Mouse (Mus musculus): ENCODE data around the gene Eif4e3. TPM values are rescaled to one million over a fixed set of nuclear protein-coding genes. Genes with fewer than 3 reads are reported as not detected.

Eif4e3 gene
- total and polyA plus RNA-seq, 3 experiments = 9.8 to 16.3 (median 11.8) TPM

GRCm38 (mm10) chr6:99669481-99670325 lies 3.1 kb upstream of the Eif4e3 start:
- in situ Hi-C loops (cut with MboI; ENCODE audit: low pct_ligation_motif_present, low pct_unique_long_range_greater_than_20kb, low sequenced_read_pairs) = loop anchor here (25.0 kb wide), 1 partner anchor 118 kb away; no protein-coding TSS in a partner anchor
- dilution Hi-C loops (cut with MboI; ENCODE audit: extremely low pct_ligation_motif_present, extremely low pct_unique_long_range_greater_than_20kb, low sequenced_read_pairs) = no loop called here

GRCm38 (mm10) chr6:99667290-99667689 lies 719 bp upstream of the Eif4e3 start:
- H3K79me2 ChIP-seq (replicated peaks; ENCODE audit: control insufficient read depth, extremely low read depth, insufficient read depth, poor library complexity, severe bottlenecking) = peaks cover 10% of the 10 kb centered on the region; the same call in 1 of the 2 replicates
- H3K27ac ChIP-seq (ENCODE audit: insufficient read depth, low read depth) = no peak overlapping the region
- peaks cover 0 to 4% of the 10 kb centered on the region in 2 experiments for H3K36me3 ChIP-seq (replicated peaks in 1 of 2; ENCODE audit: control insufficient read depth in 1 of 2, insufficient read depth in 1 of 2, low read length in 1 of 2)
- H3K9me3 ChIP-seq (replicated peaks; ENCODE audit: low read length) = no peaks in the 10 kb centered on the region
- peak overlapping the region; percentile 48; the same call in 1 of the 2 replicates for H3K4me2 ChIP-seq (ENCODE audit: insufficient read depth, low read depth, poor library complexity, severe bottlenecking)
- TF ChIP-seq CTCF (conservative IDR thresholded peaks at IDR 0.05 in 1 of 2, IDR thresholded peaks at IDR 0.05 in 1 of 2; ENCODE audit: low read depth in 2 of 2, low read length in 2 of 2) (no peak), EP300 (IDR thresholded peaks at IDR 0.05; ENCODE audit: low read length) (no peak), ZMIZ1 (IDR thresholded peaks at IDR 0.05; ENCODE audit: low read depth, low read length) (no peak), ELF1 (IDR thresholded peaks at IDR 0.05; ENCODE audit: low read depth, low read length) (0 out of 2 replicates have a peak, but pooled peaks have one; percentile 21)
- H3K9ac ChIP-seq (ENCODE audit: insufficient read depth, low read depth) = no peak overlapping the region; the same call in 1 of the 2 replicates
- no peak for DNase-seq (ENCODE audit: extremely low read depth)
- peaks cover 5% of the 10 kb centered on the region for H3K27me3 ChIP-seq (replicated peaks)
- in situ Hi-C loops (cut with MboI; ENCODE audit: low pct_ligation_motif_present, low pct_unique_long_range_greater_than_20kb, low sequenced_read_pairs) = loop anchor here (25.0 kb wide), 1 partner anchor 120 kb away; no protein-coding TSS in a partner anchor
- H3K4me3 ChIP-seq (replicated peaks in 1 of 3; ENCODE audit: low read depth in 2 of 3, low read length in 2 of 3, poor library complexity in 1 of 3) = peak overlapping the region in 2 of 3 experiments; percentile 29 to 43
- peaks cover 24 to 41% of the 10 kb centered on the region in 2 experiments for H3K4me1 ChIP-seq (ENCODE audit: control insufficient read depth in 1 of 2, insufficient read depth in 2 of 2)
- dilution Hi-C loops (cut with MboI; ENCODE audit: extremely low pct_ligation_motif_present, extremely low pct_unique_long_range_greater_than_20kb, low sequenced_read_pairs) = no loop called here

More at GRCm38 (mm10) chr6:99669481-99670325, 3.1 kb upstream of the Eif4e3 start:
- Histone ChIP-seq H3K36me3 (replicated peaks in 1 of 2; ENCODE audit: control insufficient read depth in 1 of 2, insufficient read depth in 1 of 2, low read length in 1 of 2) (no peaks in the 10 kb centered on the region), H3K4me1 (ENCODE audit: control insufficient read depth in 1 of 2, insufficient read depth in 2 of 2) (peaks cover 5 to 20% of the 10 kb centered on the region in 2 experiments), H3K79me2 (replicated peaks; ENCODE audit: control insufficient read depth, extremely low read depth, insufficient read depth, poor library complexity, severe bottlenecking) (peaks cover 6% of the 10 kb centered on the region; the same call in 1 of the 2 replicates), H3K4me2 (ENCODE audit: insufficient read depth, low read depth, poor library complexity, severe bottlenecking) (no peak overlapping the region), H3K4me3 (replicated peaks in 1 of 3; ENCODE audit: low read depth in 2 of 3, low read length in 2 of 3, poor library complexity in 1 of 3) (no peak overlapping the region), H3K9me3 (replicated peaks; ENCODE audit: low read length) (no peaks in the 10 kb centered on the region), H3K9ac (ENCODE audit: insufficient read depth, low read depth) (no peak overlapping the region), H3K27me3 (replicated peaks) (peaks cover 5% of the 10 kb centered on the region), H3K27ac (ENCODE audit: insufficient read depth, low read depth) (no peak overlapping the region)
- TF ChIP-seq MYC (IDR thresholded peaks at IDR 0.05; ENCODE audit: low read depth, low read length) = no peak
- no peak for TF ChIP-seq KAT2A (IDR thresholded peaks at IDR 0.05; ENCODE audit: insufficient replicate concordance, low read length)
- TF ChIP-seq CHD1 (IDR thresholded peaks at IDR 0.05; ENCODE audit: low read depth, low read length) = no peak
- no peak for TF ChIP-seq UBTF (IDR thresholded peaks at IDR 0.05; ENCODE audit: low read depth, low read length)
- TF ChIP-seq PAX5 (IDR thresholded peaks at IDR 0.05; ENCODE audit: low read length) = no peak
- no peak for TF ChIP-seq ZC3H11A (IDR thresholded peaks at IDR 0.05; ENCODE audit: low read depth, low read length)
- no peak for TF ChIP-seq JUN (IDR thresholded peaks at IDR 0.05; ENCODE audit: insufficient read depth, low read depth, low read length)
- TF ChIP-seq CHD2 (IDR thresholded peaks at IDR 0.05; ENCODE audit: low read length) = no peak
- no peak for DNase-seq (ENCODE audit: extremely low read depth)
